Mouse (Mus musculus): ENCODE measurements around the gene H2al1d. TPM values are rescaled to one million over a fixed set of nuclear protein-coding genes. Genes with fewer than 3 reads are reported as not detected.
"Not testable (repeated sequence)": the region's sequence is repeated elsewhere in the genome, so short reads cannot be mapped to it uniquely, and the experiment has no call there.

H2al1d gene
- not detected in 2 replicates for polyA plus RNA-seq (2015; fragmentation: Nextera tagmentation; extraction: Ambion mirVana)

- not testable (repeated sequence) for H3K27me3 ChIP-seq; H3K4me2 ChIP-seq (replicated peaks); H3K4me1 ChIP-seq; H3K9ac ChIP-seq; ATAC-seq (ENCODE audit: low FRiP score, low read depth); H3K27ac ChIP-seq; H3K4me3 ChIP-seq; H3K36me3 ChIP-seq; H3K9me3 ChIP-seq
- no CpG with 5 or more reads among the region's 6 CpGs for WGBS
Measured at GRCm38 (mm10) chrX:11308524-11308923, at the start of gene H2al1d. Gene H2al1d, plus strand, starts transcription at chrX:11308824.

- Histone ChIP-seq H3K4me3 (no peak overlapping the region), H3K27me3 (peaks cover 46% of the 10 kb centered on the region), H3K9me3 (no peaks in the 10 kb centered on the region), H3K27ac (no peak overlapping the region), H3K36me3 (no peaks in the 10 kb centered on the region), H3K4me1 (peaks cover 24% of the 10 kb centered on the region; the same call in 1 of the 2 replicates), H3K9ac (no peak overlapping the region), H3K4me2 (replicated peaks) (no peak overlapping the region)
- ATAC-seq (ENCODE audit: low FRiP score, low read depth): no peak
- 51% methylated on average over 8 of the region's 8 CpGs for WGBS
Measured at GRCm38 (mm10) chrX:11264918-11265317, 43.7 kb upstream of the H2al1d start.

GRCm38 (mm10) chrX:11267791-11268190, 40.8 kb upstream of the H2al1d start:
- peaks cover 24% of the 10 kb centered on the region; the same call in 1 of the 2 replicates for H3K4me1 ChIP-seq
- H3K27me3 ChIP-seq: peaks cover 49% of the 10 kb centered on the region
- no peaks in the 10 kb centered on the region for H3K36me3 ChIP-seq
- no peak overlapping the region for H3K9ac ChIP-seq
- H3K4me2 ChIP-seq (replicated peaks): no peak overlapping the region
- H3K4me3 ChIP-seq: no peak overlapping the region
- WGBS: 46% methylated on average over 7 of the region's 7 CpGs
- H3K9me3 ChIP-seq: no peaks in the 10 kb centered on the region
- no peak overlapping the region for H3K27ac ChIP-seq
- ATAC-seq (ENCODE audit: low FRiP score, low read depth): peak; percentile 84

GRCm38 (mm10) chrX:11269074-11269473, 39.5 kb upstream of the H2al1d start:
- Histone ChIP-seq H3K4me2 (replicated peaks) (no peak overlapping the region), H3K9me3 (no peaks in the 10 kb centered on the region), H3K27me3 (peaks cover 54% of the 10 kb centered on the region), H3K4me1 (peaks cover 24% of the 10 kb centered on the region; the same call in 1 of the 2 replicates), H3K4me3 (no peak overlapping the region), H3K27ac (no peak overlapping the region), H3K9ac (no peak overlapping the region), H3K36me3 (no peaks in the 10 kb centered on the region)
- WGBS: 84% methylated on average over 3 of the region's 3 CpGs
- ATAC-seq (ENCODE audit: low FRiP score, low read depth): no peak

- H3K36me3 ChIP-seq: no peaks in the 10 kb centered on the region
- H3K4me1 ChIP-seq: peaks cover 2% of the 10 kb centered on the region; the same call in 1 of the 2 replicates
- no peak overlapping the region for H3K4me3 ChIP-seq
- no peak overlapping the region for H3K27ac ChIP-seq
- 75% methylated on average over 3 of the region's 3 CpGs for WGBS
- no peaks in the 10 kb centered on the region for H3K9me3 ChIP-seq
- no peak overlapping the region for H3K4me2 ChIP-seq (replicated peaks)
- no peak for ATAC-seq (ENCODE audit: low FRiP score, low read depth)
- H3K9ac ChIP-seq: no peak overlapping the region
- peaks cover 39% of the 10 kb centered on the region; the same call in 1 of the 2 replicates for H3K27me3 ChIP-seq
Measured at GRCm38 (mm10) chrX:11273190-11273589, 35.4 kb upstream of the H2al1d start.

GRCm38 (mm10) chrX:11277083-11277482, 31.5 kb upstream of the H2al1d start:
- Histone ChIP-seq H3K27me3 (peaks cover 27% of the 10 kb centered on the region; the same call in 1 of the 2 replicates), H3K9ac (no peak overlapping the region), H3K27ac (no peak overlapping the region), H3K4me3 (no peak overlapping the region), H3K9me3 (no peaks in the 10 kb centered on the region), H3K4me2 (replicated peaks) (no peak overlapping the region), H3K36me3 (no peaks in the 10 kb centered on the region), H3K4me1 (no peaks in the 10 kb centered on the region)
- ATAC-seq (ENCODE audit: low FRiP score, low read depth): no peak
- WGBS: 82% methylated on average over 6 of the region's 6 CpGs

- Histone ChIP-seq H3K4me1 (no peaks in the 10 kb centered on the region), H3K4me2 (replicated peaks) (no peak overlapping the region), H3K27ac (no peak overlapping the region), H3K27me3 (peaks cover 20% of the 10 kb centered on the region; the same call in 1 of the 2 replicates), H3K9me3 (no peaks in the 10 kb centered on the region), H3K36me3 (no peaks in the 10 kb centered on the region), H3K4me3 (no peak overlapping the region), H3K9ac (no peak overlapping the region)
- ATAC-seq (ENCODE audit: low FRiP score, low read depth): no peak
- 65% methylated on average over 2 of the region's 2 CpGs for WGBS
Measured at GRCm38 (mm10) chrX:11280741-11281140, 27.9 kb upstream of the H2al1d start.

- Histone ChIP-seq H3K4me3 (no peak overlapping the region), H3K4me1 (no peaks in the 10 kb centered on the region), H3K9ac (no peak overlapping the region), H3K27ac (no peak overlapping the region), H3K4me2 (replicated peaks) (no peak overlapping the region), H3K9me3 (no peaks in the 10 kb centered on the region), H3K27me3 (peaks cover 34% of the 10 kb centered on the region; the same call in 1 of the 2 replicates), H3K36me3 (no peaks in the 10 kb centered on the region)
- WGBS: 56% methylated on average over 14 of the region's 14 CpGs
- ATAC-seq (ENCODE audit: low FRiP score, low read depth): no peak
Measured at GRCm38 (mm10) chrX:11288306-11288882, 20.2 kb upstream of the H2al1d start.

GRCm38 (mm10) chrX:11289244-11289643, 19.4 kb upstream of the H2al1d start:
- no peak overlapping the region for H3K9ac ChIP-seq
- H3K36me3 ChIP-seq: no peaks in the 10 kb centered on the region
- H3K9me3 ChIP-seq: no peaks in the 10 kb centered on the region
- no peak for ATAC-seq (ENCODE audit: low FRiP score, low read depth)
- H3K4me3 ChIP-seq: no peak overlapping the region
- peaks cover 39% of the 10 kb centered on the region; the same call in 1 of the 2 replicates for H3K27me3 ChIP-seq
- H3K4me1 ChIP-seq: no peaks in the 10 kb centered on the region
- H3K4me2 ChIP-seq (replicated peaks): no peak overlapping the region
- WGBS: 78% methylated on average over 4 of the region's 4 CpGs
- H3K27ac ChIP-seq: no peak overlapping the region

- not testable (repeated sequence) for H3K27me3 ChIP-seq; H3K9me3 ChIP-seq; ATAC-seq (ENCODE audit: low FRiP score, low read depth); H3K27ac ChIP-seq; H3K4me2 ChIP-seq (replicated peaks); H3K36me3 ChIP-seq; H3K9ac ChIP-seq; H3K4me3 ChIP-seq; H3K4me1 ChIP-seq
- WGBS: no CpG with 5 or more reads among the region's 3 CpGs
Measured at GRCm38 (mm10) chrX:11298957-11299356, 9.7 kb upstream of the H2al1d start, which contains the start of gene H2al1a. Gene H2al1a, plus strand, starts transcription at chrX:11299257.

GRCm38 (mm10) chrX:11302132-11302531, 6.5 kb upstream of the H2al1d start, which contains the start of gene H2al1b:
Gene H2al1b, plus strand, starts transcription at chrX:11302432.
- H3K9me3 ChIP-seq; H3K4me1 ChIP-seq; H3K9ac ChIP-seq; ATAC-seq (ENCODE audit: low FRiP score, low read depth); H3K4me3 ChIP-seq; H3K36me3 ChIP-seq; H3K27me3 ChIP-seq; H3K4me2 ChIP-seq (replicated peaks); H3K27ac ChIP-seq: not testable (repeated sequence)
- WGBS: 94% methylated on average over 1 of the region's 3 CpGs

- H3K36me3 ChIP-seq; H3K4me1 ChIP-seq; H3K27ac ChIP-seq; H3K4me3 ChIP-seq; H3K4me2 ChIP-seq (replicated peaks); H3K9me3 ChIP-seq; ATAC-seq (ENCODE audit: low FRiP score, low read depth); H3K9ac ChIP-seq; H3K27me3 ChIP-seq: not testable (repeated sequence)
- WGBS: 94% methylated on average over 2 of the region's 6 CpGs
Measured at GRCm38 (mm10) chrX:11305355-11305754, 3.3 kb upstream of the H2al1d start, which contains the start of gene H2al1c. Gene H2al1c, plus strand, starts transcription at chrX:11305655.

GRCm38 (mm10) chrX:11311634-11312033, 3.0 kb downstream of the H2al1d start, which contains the start of gene H2al1e:
Gene H2al1e, plus strand, starts transcription at chrX:11311934.
- not testable (repeated sequence) for H3K27me3 ChIP-seq; H3K4me2 ChIP-seq (replicated peaks); ATAC-seq (ENCODE audit: low FRiP score, low read depth); H3K36me3 ChIP-seq; H3K4me1 ChIP-seq; H3K4me3 ChIP-seq; H3K9ac ChIP-seq; H3K27ac ChIP-seq; H3K9me3 ChIP-seq
- no CpG with 5 or more reads among the region's 3 CpGs for WGBS
